Mouse (Mus musculus) lung, adult 2 months (tissue): Measurements from ENCODE around the gene Xxylt1.

Experiments
- CTCF ChIP-seq: fragments of 200-500 bp; IDR thresholded peaks from 2 replicates; pipeline ENCODE4 v1.5.1; 2011; ENCODE audit warnings: mild to moderate bottlenecking, low read length, control low read depth; ENCODE audit not compliant: insufficient read depth
- POLR2A ChIP-seq: fragments of 200-500 bp; IDR thresholded peaks from 2 replicates; pipeline ENCODE4 v1.6.1; 2011; ENCODE audit warnings: low read depth, mild to moderate bottlenecking, control low read depth, low read length, borderline replicate concordance; ENCODE audit errors: extremely low read depth

DNA sequence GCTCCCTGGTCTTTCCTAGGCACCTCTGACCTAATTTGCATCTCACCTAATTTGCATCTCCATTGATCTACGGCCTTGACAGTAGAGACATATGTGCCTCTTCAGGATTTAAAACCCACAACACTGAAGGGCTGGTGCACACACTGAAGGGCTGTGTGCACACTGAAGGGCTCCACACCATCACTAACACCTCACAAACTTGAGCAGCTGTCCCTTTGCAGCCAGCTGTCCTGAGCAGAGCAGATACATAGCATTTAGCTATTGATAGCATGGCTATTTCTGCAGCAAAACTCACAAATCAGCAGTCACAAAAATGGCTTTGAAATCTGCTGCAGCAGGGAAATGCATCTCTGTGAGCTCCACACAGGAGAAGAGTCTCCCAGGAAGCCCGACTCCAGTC lies 90.6 kb downstream of the Xxylt1 start:
- TF ChIP-seq CTCF = no peak
- no peak for TF ChIP-seq POLR2A
